Mouse (Mus musculus): ENCODE measurements around the gene Gm4707. TPM values are rescaled to one million over a fixed set of nuclear protein-coding genes. Genes with fewer than 3 reads are reported as not detected.
"Not testable (repeated sequence)": the region's sequence is repeated elsewhere in the genome, so short reads cannot be mapped to it uniquely, and the experiment has no call there.

Gene Gm4707
- polyA plus RNA-seq, 1 experiment from 2014 or later = 2.2 TPM

- Histone ChIP-seq H3K4me3 (ENCODE audit: low read depth, low read length) (no peak overlapping the region), H3K27me3 (ENCODE audit: control insufficient read depth, insufficient read depth, low read length) (no peaks in the 10 kb centered on the region), H3K4me1 (ENCODE audit: control insufficient read depth, insufficient read depth, low read length) (no peaks in the 10 kb centered on the region), H3K36me3 (ENCODE audit: control insufficient read depth, insufficient read depth, low read length) (0 out of 2 replicates have a peak, but pooled peaks cover 9% of the 10 kb centered on the region), H3K9me3 (ENCODE audit: control insufficient read depth, low read length) (no peaks in the 10 kb centered on the region), H3K9ac (replicated peaks; ENCODE audit: low read depth, low read length) (no peak overlapping the region), H3K27ac (ENCODE audit: low read depth, low read length) (no peak overlapping the region), H3K4me2 (ENCODE audit: low read depth, low read length) (no peak overlapping the region)
- no peak for ATAC-seq (ENCODE audit: low read depth)
- 88% methylated on average over 3 of the region's 3 CpGs for WGBS
Measured at GRCm38 (mm10) chr17:71460312-71460711, 594 bp upstream of the Gm4707 start.

GRCm38 (mm10) chr17:71457361-71457760 is 2.4 kb downstream of the Gm4707 start:
- H3K9me3 ChIP-seq (ENCODE audit: control insufficient read depth, low read length); ATAC-seq (ENCODE audit: low read depth): not testable (repeated sequence)

DNA sequence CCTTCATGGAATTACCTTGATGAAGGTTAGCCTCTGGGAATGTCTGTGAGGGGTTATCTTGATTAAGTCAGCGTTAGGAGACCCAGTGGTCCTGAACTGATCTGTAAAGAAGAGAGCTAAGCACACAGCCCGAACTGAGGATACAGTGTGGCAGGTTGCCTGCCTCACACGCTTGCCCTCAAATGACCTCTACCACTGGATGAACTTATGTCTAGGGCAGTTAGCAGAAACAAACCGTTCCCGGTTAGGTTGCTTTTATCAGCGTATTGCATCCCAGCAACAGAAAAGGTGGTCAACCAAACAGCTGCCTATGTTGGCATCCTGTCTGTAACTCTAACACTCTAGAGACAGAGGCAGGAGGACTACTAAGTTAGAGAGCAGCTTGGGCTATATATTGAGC is 14.5 kb downstream of the Gm4707 start:
- 96% methylated on average over 6 of the region's 6 CpGs for WGBS
- H3K36me3 ChIP-seq (ENCODE audit: control insufficient read depth, insufficient read depth, low read length) = no peaks in the 10 kb centered on the region
- H3K27me3 ChIP-seq (ENCODE audit: control insufficient read depth, insufficient read depth, low read length) = no peaks in the 10 kb centered on the region
- H3K4me2 ChIP-seq (ENCODE audit: low read depth, low read length) = no peak overlapping the region
- no peak for ATAC-seq (ENCODE audit: low read depth)
- no peak overlapping the region for H3K9ac ChIP-seq (replicated peaks; ENCODE audit: low read depth, low read length)
- H3K9me3 ChIP-seq (ENCODE audit: control insufficient read depth, low read length) = no peaks in the 10 kb centered on the region
- no peaks in the 10 kb centered on the region for H3K4me1 ChIP-seq (ENCODE audit: control insufficient read depth, insufficient read depth, low read length)
- no peak overlapping the region for H3K4me3 ChIP-seq (ENCODE audit: low read depth, low read length)
- no peak overlapping the region for H3K27ac ChIP-seq (ENCODE audit: low read depth, low read length)

More at GRCm38 (mm10) chr17:71457361-71457760, 2.4 kb downstream of the Gm4707 start:
- H3K9ac ChIP-seq (replicated peaks; ENCODE audit: low read depth, low read length); H3K4me1 ChIP-seq (ENCODE audit: control insufficient read depth, insufficient read depth, low read length); H3K36me3 ChIP-seq (ENCODE audit: control insufficient read depth, insufficient read depth, low read length); H3K4me3 ChIP-seq (ENCODE audit: low read depth, low read length); H3K27ac ChIP-seq (ENCODE audit: low read depth, low read length); H3K27me3 ChIP-seq (ENCODE audit: control insufficient read depth, insufficient read depth, low read length); H3K4me2 ChIP-seq (ENCODE audit: low read depth, low read length): not testable (repeated sequence)
- 96% methylated on average over 5 of the region's 6 CpGs for WGBS

DNA sequence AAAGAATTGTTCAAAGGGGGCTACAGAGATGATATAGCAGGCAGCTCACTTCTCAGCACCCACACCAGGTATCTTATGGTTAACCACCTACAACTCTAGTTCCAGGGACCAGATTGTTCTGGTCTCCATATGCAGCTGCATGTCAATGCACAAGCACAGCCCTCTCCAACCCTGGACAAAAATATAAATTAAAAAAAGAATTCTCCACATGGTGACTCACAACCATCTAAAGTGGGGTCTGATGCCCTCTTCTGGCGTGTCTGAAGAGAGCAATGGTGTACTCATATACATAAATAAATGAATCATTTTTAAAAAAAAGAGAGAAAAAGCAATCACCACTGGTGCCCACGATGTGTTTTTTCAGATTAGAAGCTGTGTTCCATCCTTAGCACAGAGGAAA is 15.0 kb downstream of the Gm4707 start:
- Histone ChIP-seq H3K27ac (ENCODE audit: low read depth, low read length) (no peak overlapping the region), H3K4me1 (ENCODE audit: control insufficient read depth, insufficient read depth, low read length) (no peaks in the 10 kb centered on the region), H3K36me3 (ENCODE audit: control insufficient read depth, insufficient read depth, low read length) (no peaks in the 10 kb centered on the region), H3K9ac (replicated peaks; ENCODE audit: low read depth, low read length) (no peak overlapping the region), H3K27me3 (ENCODE audit: control insufficient read depth, insufficient read depth, low read length) (no peaks in the 10 kb centered on the region), H3K4me3 (ENCODE audit: low read depth, low read length) (no peak overlapping the region), H3K4me2 (ENCODE audit: low read depth, low read length) (no peak overlapping the region), H3K9me3 (ENCODE audit: control insufficient read depth, low read length) (no peaks in the 10 kb centered on the region)
- no peak for ATAC-seq (ENCODE audit: low read depth)
- 87% methylated on average over 2 of the region's 2 CpGs for WGBS

DNA sequence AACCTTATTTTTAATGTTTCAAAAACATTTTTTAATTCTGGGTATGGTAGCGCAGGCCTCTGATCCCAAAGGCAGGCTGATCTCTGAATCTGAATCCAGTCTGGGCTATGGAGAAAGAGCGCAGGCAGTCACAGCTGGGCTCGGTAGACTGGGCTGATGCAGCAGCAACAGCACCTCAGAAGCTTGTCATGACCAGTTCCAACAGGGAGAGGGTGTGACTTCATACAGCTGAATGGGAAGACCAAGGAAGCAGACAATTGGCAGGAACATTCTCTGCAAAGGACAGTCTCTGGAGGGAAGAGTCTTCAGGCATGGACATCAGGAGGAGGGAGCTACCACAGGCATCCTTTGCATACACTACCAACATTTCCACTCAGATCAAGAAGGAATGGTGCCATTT is 15.6 kb downstream of the Gm4707 start:
- Histone ChIP-seq H3K4me3 (ENCODE audit: low read depth, low read length) (no peak overlapping the region), H3K27ac (ENCODE audit: low read depth, low read length) (no peak overlapping the region), H3K9me3 (ENCODE audit: control insufficient read depth, low read length) (no peaks in the 10 kb centered on the region), H3K4me2 (ENCODE audit: low read depth, low read length) (no peak overlapping the region), H3K27me3 (ENCODE audit: control insufficient read depth, insufficient read depth, low read length) (no peaks in the 10 kb centered on the region), H3K4me1 (ENCODE audit: control insufficient read depth, insufficient read depth, low read length) (no peaks in the 10 kb centered on the region), H3K36me3 (ENCODE audit: control insufficient read depth, insufficient read depth, low read length) (no peaks in the 10 kb centered on the region), H3K9ac (replicated peaks; ENCODE audit: low read depth, low read length) (no peak overlapping the region)
- WGBS = 95% methylated on average over 3 of the region's 3 CpGs
- no peak for ATAC-seq (ENCODE audit: low read depth)

DNA sequence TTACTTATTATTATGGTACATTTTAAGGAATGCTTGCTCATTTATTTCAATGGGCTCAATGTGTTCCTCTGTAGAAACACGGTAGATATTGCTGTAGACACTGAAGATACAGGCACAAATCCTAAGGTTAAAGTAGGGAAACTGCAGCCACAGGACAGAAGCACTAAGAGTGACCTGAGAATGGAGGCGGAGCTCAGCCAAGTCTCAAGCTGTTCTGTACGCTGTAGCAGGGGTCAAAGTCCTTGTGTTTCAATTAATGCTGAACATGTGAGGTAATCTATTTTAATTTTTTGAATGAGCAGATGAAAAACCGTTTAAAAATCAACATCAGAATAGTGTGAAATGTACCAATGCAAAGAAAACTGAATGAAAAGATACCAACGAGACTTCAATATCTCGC is 16.4 kb downstream of the Gm4707 start:
- Histone ChIP-seq H3K36me3 (ENCODE audit: control insufficient read depth, insufficient read depth, low read length) (no peaks in the 10 kb centered on the region), H3K9me3 (ENCODE audit: control insufficient read depth, low read length) (no peaks in the 10 kb centered on the region), H3K9ac (replicated peaks; ENCODE audit: low read depth, low read length) (no peak overlapping the region), H3K27ac (ENCODE audit: low read depth, low read length) (no peak overlapping the region), H3K4me2 (ENCODE audit: low read depth, low read length) (no peak overlapping the region), H3K4me3 (ENCODE audit: low read depth, low read length) (no peak overlapping the region), H3K27me3 (ENCODE audit: control insufficient read depth, insufficient read depth, low read length) (no peaks in the 10 kb centered on the region), H3K4me1 (ENCODE audit: control insufficient read depth, insufficient read depth, low read length) (no peaks in the 10 kb centered on the region)
- WGBS = 93% methylated on average over 6 of the region's 6 CpGs
- no peak for ATAC-seq (ENCODE audit: low read depth)

DNA sequence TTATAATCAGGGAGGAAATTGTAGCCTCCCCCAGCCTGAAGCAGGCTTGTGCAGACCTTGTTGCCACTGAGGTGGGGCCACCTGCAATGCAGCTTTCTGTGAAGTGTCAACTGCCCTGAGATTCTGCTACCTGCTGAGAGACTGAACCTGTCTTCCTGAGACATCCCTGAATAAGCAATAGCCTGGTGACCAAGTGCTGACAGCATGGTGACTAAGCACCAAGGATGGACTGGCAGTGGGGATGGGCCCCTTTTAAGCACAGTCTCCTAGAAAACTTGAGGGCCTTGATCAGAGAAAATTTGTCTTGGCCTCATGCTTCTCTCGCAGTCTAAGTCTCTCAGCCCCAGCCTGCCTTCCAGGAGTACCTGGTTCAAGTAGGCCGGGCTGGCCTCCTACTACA is 37.2 kb downstream of the Gm4707 start:
- H3K4me1 ChIP-seq (ENCODE audit: control insufficient read depth, insufficient read depth, low read length); ATAC-seq (ENCODE audit: low read depth); H3K9me3 ChIP-seq (ENCODE audit: control insufficient read depth, low read length); H3K4me3 ChIP-seq (ENCODE audit: low read depth, low read length); H3K27me3 ChIP-seq (ENCODE audit: control insufficient read depth, insufficient read depth, low read length); H3K4me2 ChIP-seq (ENCODE audit: low read depth, low read length); H3K27ac ChIP-seq (ENCODE audit: low read depth, low read length); H3K9ac ChIP-seq (replicated peaks; ENCODE audit: low read depth, low read length); H3K36me3 ChIP-seq (ENCODE audit: control insufficient read depth, insufficient read depth, low read length): not testable (repeated sequence)
- 97% methylated on average over 2 of the region's 2 CpGs for whole genome bisulfite sequencing

GRCm38 (mm10) chr17:71419448-71419847 is 40.3 kb downstream of the Gm4707 start:
- not testable (repeated sequence) for H3K36me3 ChIP-seq (ENCODE audit: control insufficient read depth, insufficient read depth, low read length); H3K27me3 ChIP-seq (ENCODE audit: control insufficient read depth, insufficient read depth, low read length); ATAC-seq (ENCODE audit: low read depth); H3K4me1 ChIP-seq (ENCODE audit: control insufficient read depth, insufficient read depth, low read length); H3K9me3 ChIP-seq (ENCODE audit: control insufficient read depth, low read length); H3K4me2 ChIP-seq (ENCODE audit: low read depth, low read length); H3K27ac ChIP-seq (ENCODE audit: low read depth, low read length); H3K4me3 ChIP-seq (ENCODE audit: low read depth, low read length); H3K9ac ChIP-seq (replicated peaks; ENCODE audit: low read depth, low read length)
- WGBS = 81% methylated on average over 5 of the region's 5 CpGs

DNA sequence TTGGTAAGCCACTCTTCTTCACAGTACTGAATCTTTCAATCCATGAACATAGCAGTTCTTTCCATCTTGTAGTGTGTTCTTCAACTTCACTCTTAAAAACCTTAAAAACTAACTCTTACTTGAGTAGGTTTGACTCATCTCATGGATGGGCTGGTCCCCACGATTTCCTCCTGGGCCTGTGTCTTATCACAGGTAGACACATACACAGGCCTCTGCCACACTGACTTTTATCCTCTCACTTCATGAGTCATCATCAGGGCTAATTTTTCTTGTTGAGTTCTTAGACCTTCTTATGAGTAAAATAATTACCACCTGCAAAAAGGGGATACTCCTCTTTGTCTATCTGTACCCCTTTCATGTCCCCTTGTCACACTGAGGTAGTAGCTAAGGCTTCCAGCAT is 42.7 kb downstream of the Gm4707 start:
- no peak overlapping the region for H3K4me3 ChIP-seq (ENCODE audit: low read depth, low read length)
- WGBS = 97% methylated on average over 1 of the region's 1 CpGs
- no peak overlapping the region for H3K27ac ChIP-seq (ENCODE audit: low read depth, low read length)
- H3K9ac ChIP-seq (replicated peaks; ENCODE audit: low read depth, low read length) = no peak overlapping the region
- no peak overlapping the region for H3K4me2 ChIP-seq (ENCODE audit: low read depth, low read length)
- ATAC-seq (ENCODE audit: low read depth) = no peak
- no peaks in the 10 kb centered on the region for H3K4me1 ChIP-seq (ENCODE audit: control insufficient read depth, insufficient read depth, low read length)
- peaks cover 11% of the 10 kb centered on the region; the same call in 1 of the 2 replicates for H3K36me3 ChIP-seq (ENCODE audit: control insufficient read depth, insufficient read depth, low read length)
- no peaks in the 10 kb centered on the region for H3K27me3 ChIP-seq (ENCODE audit: control insufficient read depth, insufficient read depth, low read length)
- no peaks in the 10 kb centered on the region; the same call in 1 of the 2 replicates for H3K9me3 ChIP-seq (ENCODE audit: control insufficient read depth, low read length)
